Mouse (Mus musculus) forebrain, embryonic 14.5 days (tissue): ENCODE measurements at regions not wholly inside any gene's neighbourhood (a gene's known extent, or its start where the extent isn't known, plus 50 kb on each side); places are given as distances from the start of the nearest gene placed in this dataset.
A peak's percentile ranks its signal among the peaks of the same experiment; 100 is the strongest.

Experiments used
- ATAC-seq: fragments of 200-750 bp; cut with Nextera tagmentation; 2 replicates; pipeline ENCODE4 v1.8.0; 2017; ENCODE audit warnings: mild to moderate bottlenecking, moderate library complexity
- DNase-seq: peaks from one replicate; pipeline ENCODE4 v3.0.0-alpha.2; 2015; ENCODE audit warnings: low spot score
- H3K27ac ChIP-seq: fragments of 300-500 bp; sonication (generic); 2 replicates; pipeline ENCODE4 v1.5.1; 2014; ENCODE audit warnings: low read depth, mild to moderate bottlenecking, control low read depth, low read length, moderate library complexity
- H3K27me3 ChIP-seq: fragments of 300-500 bp; sonication (generic); replicated peaks from 2 replicates; pipeline ENCODE4 v1.6.1; 2014; ENCODE audit warnings: low read length, control low read depth, mixed read lengths; ENCODE audit not compliant: control insufficient read depth, insufficient read depth
- H3K36me3 ChIP-seq: fragments of 300-500 bp; sonication (generic); 2 replicates; pipeline ENCODE4 v1.6.1; 2014; ENCODE audit warnings: low read length, control low read depth; ENCODE audit not compliant: control insufficient read depth, insufficient read depth
- H3K4me1 ChIP-seq: fragments of 300-500 bp; sonication (generic); 2 replicates; pipeline ENCODE4 v1.6.1; 2014; ENCODE audit warnings: antibody characterized with exemption, low read length, control low read depth; ENCODE audit not compliant: control insufficient read depth, insufficient read depth
- H3K4me2 ChIP-seq: fragments of 300-500 bp; sonication (generic); 2 replicates; pipeline ENCODE4 v1.6.1; 2014; ENCODE audit warnings: mild to moderate bottlenecking, control low read depth, low read length
- H3K4me3 ChIP-seq: fragments of 300-500 bp; sonication (generic); 2 replicates; pipeline ENCODE4 v1.5.1; 2014; ENCODE audit warnings: low read depth, low read length, control low read depth
- H3K9ac ChIP-seq: fragments of 300-500 bp; sonication (generic); 2 replicates; pipeline ENCODE4 v1.6.1; 2014; ENCODE audit warnings: mild to moderate bottlenecking, low read length, control low read depth, moderate library complexity
- H3K9me3 ChIP-seq: fragments of 300-500 bp; sonication (generic); replicated peaks from 2 replicates; pipeline ENCODE4 v1.6.1; 2016; ENCODE audit warnings: low read length, control low read depth, mixed read lengths; ENCODE audit not compliant: control insufficient read depth
- WGBS: fragments of 180-500 bp; shearing (Covaris S2); extraction: QIAGEN DNeasy Blood & Tissue Kit; methylation state at CpG from one replicate; pipeline ENCODE4 v1.1.7; 2014; 5-methylcytosine and 5-hydroxymethylcytosine counted together

DNA sequence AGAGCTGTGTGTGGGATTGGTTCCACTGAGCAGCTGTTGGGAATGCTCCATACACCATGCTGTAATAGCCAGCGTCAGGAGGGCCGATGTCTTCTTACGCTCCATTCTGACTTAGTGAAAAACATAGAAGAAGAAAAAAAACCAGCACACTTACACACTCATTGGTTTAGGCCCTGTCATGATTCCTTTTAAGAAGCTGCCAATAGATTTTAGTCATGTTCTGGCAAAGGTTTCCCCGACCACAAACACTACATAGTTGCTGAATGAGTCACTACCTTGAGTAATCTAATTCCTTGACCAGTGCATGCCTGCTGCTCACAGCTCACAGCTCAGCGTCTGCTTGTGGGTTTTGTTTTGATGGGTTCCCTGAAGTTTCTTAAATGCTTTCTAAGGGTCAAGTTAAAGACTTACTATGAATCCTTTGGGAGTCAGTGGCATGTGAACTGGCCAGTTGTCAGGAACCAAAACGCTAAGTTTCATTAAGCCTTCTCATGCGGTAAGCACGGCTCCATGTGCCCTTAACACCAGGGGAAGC, 58.8 kb upstream of the Bach2 start:
- Histone ChIP-seq H3K27me3 (no peaks in the 10 kb centered on the region), H3K9me3 (no peaks in the 10 kb centered on the region), H3K27ac (peak overlapping the region; percentile 39; the same call in 1 of the 2 replicates), H3K4me3 (no peak overlapping the region), H3K4me1 (peaks cover 14% of the 10 kb centered on the region), H3K4me2 (no peak overlapping the region), H3K36me3 (no peaks in the 10 kb centered on the region), H3K9ac (no peak overlapping the region)
- WGBS: 34% methylated on average over 8 of the region's 8 CpGs
- DNase-seq (peak; percentile 81), ATAC-seq (peak; percentile 87)

GRCm38 (mm10) chr4:32183791-32184190, 54.8 kb upstream of the Bach2 start:
- H3K4me2 ChIP-seq: no peak overlapping the region
- no peak overlapping the region for H3K27ac ChIP-seq
- H3K9me3 ChIP-seq: no peaks in the 10 kb centered on the region
- H3K4me1 ChIP-seq: peaks cover 17% of the 10 kb centered on the region
- no peaks in the 10 kb centered on the region for H3K36me3 ChIP-seq
- DNase-seq: no peak
- WGBS: 83% methylated on average over 4 of the region's 4 CpGs
- no peaks in the 10 kb centered on the region for H3K27me3 ChIP-seq
- no peak overlapping the region for H3K9ac ChIP-seq
- no peak overlapping the region for H3K4me3 ChIP-seq
- no peak for ATAC-seq

DNA sequence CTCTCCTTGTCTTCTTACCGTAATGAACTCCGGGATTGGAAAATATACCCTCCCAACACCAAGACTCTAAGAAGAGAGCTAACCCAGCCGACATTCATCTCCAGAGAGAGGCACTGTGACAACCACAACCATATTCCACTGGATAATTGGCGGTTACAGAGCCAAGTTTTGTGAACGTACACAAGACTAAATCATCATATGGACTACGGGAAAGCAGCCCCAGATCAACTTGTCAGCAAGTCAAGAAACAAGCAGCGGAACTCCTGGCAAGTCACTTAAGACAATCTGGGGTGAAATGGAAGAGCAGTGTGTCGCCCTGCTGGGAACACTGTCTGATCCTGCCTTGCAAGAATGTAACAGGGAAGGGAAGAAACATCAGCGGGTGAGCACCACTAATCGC, 52.6 kb upstream of the Bach2 start:
- peak; percentile 62 for DNase-seq
- H3K4me3 ChIP-seq: no peak overlapping the region
- 72% methylated on average over 10 of the region's 10 CpGs for WGBS

GRCm38 (mm10) chr4:32187154-32187553, 51.5 kb upstream of the Bach2 start:
- no peaks in the 10 kb centered on the region for H3K9me3 ChIP-seq
- no peak overlapping the region for H3K4me3 ChIP-seq
- DNase-seq (no peak), ATAC-seq (no peak)
- 34% methylated on average over 4 of the region's 4 CpGs for WGBS
- no peak overlapping the region for H3K27ac ChIP-seq
- no peaks in the 10 kb centered on the region for H3K27me3 ChIP-seq
- H3K9ac ChIP-seq: no peak overlapping the region
- no peak overlapping the region for H3K4me2 ChIP-seq
- H3K36me3 ChIP-seq: no peaks in the 10 kb centered on the region
- peaks cover 18% of the 10 kb centered on the region for H3K4me1 ChIP-seq

More for the DNA sequence above, 52.6 kb upstream of the Bach2 start:
- Histone ChIP-seq H3K27me3 (no peaks in the 10 kb centered on the region), H3K4me2 (no peak overlapping the region), H3K9me3 (no peaks in the 10 kb centered on the region), H3K4me1 (peaks cover 18% of the 10 kb centered on the region), H3K9ac (no peak overlapping the region), H3K27ac (no peak overlapping the region; the same call in 1 of the 2 replicates), H3K36me3 (no peaks in the 10 kb centered on the region)
- ATAC-seq: no peak

DNA sequence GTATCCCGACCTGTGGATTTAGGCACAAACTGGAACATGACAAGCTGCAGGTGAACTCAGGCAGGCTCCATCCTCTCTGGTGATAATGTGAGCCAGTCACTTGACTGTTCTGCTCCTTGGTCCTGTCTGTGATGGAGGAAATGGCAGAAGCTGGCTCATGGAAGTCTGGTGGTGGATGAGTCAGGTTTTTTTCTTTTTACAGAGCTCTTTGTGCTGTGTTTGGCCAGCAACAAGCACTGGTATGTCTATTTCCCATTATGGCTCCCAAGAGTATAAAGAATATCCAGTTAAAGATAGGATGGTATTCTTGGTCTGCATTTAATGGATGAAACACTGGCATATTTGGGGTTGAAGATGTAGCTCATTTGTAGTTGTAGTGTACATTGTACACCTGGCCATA, 50.5 kb upstream of the Bach2 start:
- Histone ChIP-seq H3K9ac (no peak overlapping the region), H3K4me2 (no peak overlapping the region), H3K4me3 (no peak overlapping the region), H3K9me3 (no peaks in the 10 kb centered on the region), H3K27ac (peak overlapping the region; percentile 50; the same call in 1 of the 2 replicates), H3K36me3 (no peaks in the 10 kb centered on the region), H3K27me3 (no peaks in the 10 kb centered on the region), H3K4me1 (peaks cover 18% of the 10 kb centered on the region)
- WGBS: 96% methylated on average over 1 of the region's 1 CpGs
- ATAC-seq: no peak
- DNase-seq: no peak

DNA sequence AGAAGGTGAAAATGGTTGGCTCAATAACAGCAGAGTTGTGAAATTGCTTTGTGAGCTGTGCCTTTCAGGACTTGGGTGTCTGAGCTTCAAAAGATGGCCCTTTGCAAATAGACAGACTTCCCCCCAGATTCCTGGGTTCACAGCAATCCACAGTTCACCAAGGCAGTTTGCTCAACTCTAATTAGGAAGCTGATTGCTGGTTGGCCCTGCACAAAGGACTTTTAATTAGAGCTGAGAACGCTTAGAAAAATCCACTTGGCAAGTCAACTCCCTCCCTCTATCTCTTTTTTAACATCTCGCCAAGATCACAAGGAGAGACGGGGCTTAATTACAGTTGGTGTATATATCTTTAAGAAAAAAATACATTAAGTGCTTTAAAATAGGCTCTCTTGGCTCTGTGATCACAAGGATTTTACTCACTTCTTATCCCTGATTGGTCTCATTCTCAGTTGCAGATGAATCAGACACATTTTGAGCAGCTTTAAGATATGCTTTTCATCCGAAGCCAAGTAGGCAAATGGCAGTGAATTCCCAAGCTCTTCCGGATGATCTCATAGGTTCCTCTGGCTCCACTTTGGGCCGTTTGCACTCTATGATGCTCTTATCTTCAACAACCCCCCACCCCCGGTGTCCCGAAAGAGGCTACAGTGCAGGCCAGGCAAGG, 49.7 kb upstream of the Bach2 start:
- no peak overlapping the region for H3K9ac ChIP-seq
- no peak overlapping the region for H3K4me2 ChIP-seq
- peak overlapping the region; percentile 78 for H3K27ac ChIP-seq
- no peaks in the 10 kb centered on the region for H3K27me3 ChIP-seq
- H3K36me3 ChIP-seq: no peaks in the 10 kb centered on the region
- ATAC-seq (peak; percentile 85), DNase-seq (peak; percentile 90)
- H3K4me1 ChIP-seq: peaks cover 18% of the 10 kb centered on the region
- WGBS: 11% methylated on average over 8 of the region's 8 CpGs
- H3K9me3 ChIP-seq: no peaks in the 10 kb centered on the region
- H3K4me3 ChIP-seq: no peak overlapping the region
